Mouse (Mus musculus): Measurements from ENCODE around the gene Vsx1. TPM values are rescaled to one million over a fixed set of nuclear protein-coding genes. Genes with fewer than 3 reads are reported as not detected.

Vsx1 gene
- polyA plus RNA-seq, 1 experiment from 2014 or later, result 0.05 TPM

Other genes starting within 250 kb of the Vsx1 start
- 9.2 and 11.1 TPM in 2 replicates for gene Zfp442, start 237.9 kb downstream of the Vsx1 start, polyA plus RNA-seq (2016; fragmentation: Nextera tagmentation; extraction: Ambion mirVana)
- gene Zfp345, start 204.3 kb downstream of the Vsx1 start, polyA plus RNA-seq (2016; fragmentation: Nextera tagmentation; extraction: Ambion mirVana), result 0.07 TPM in 1 of 2 replicates, not detected in the other
- 0.20 and 0.21 TPM in 2 replicates for gene Cst7, start 118.9 kb downstream of the Vsx1 start, polyA plus RNA-seq (2016; fragmentation: Nextera tagmentation; extraction: Ambion mirVana)
- 34.2 and 34.9 TPM in 2 replicates for gene Apmap, start 80.8 kb downstream of the Vsx1 start, polyA plus RNA-seq (2016; fragmentation: Nextera tagmentation; extraction: Ambion mirVana)
- gene Acss1, start 20.9 kb downstream of the Vsx1 start, polyA plus RNA-seq (2016; fragmentation: Nextera tagmentation; extraction: Ambion mirVana), result 14.1 and 17.6 TPM in 2 replicates
- gene Entpd6, start 59.7 kb upstream of the Vsx1 start, polyA plus RNA-seq (2016; fragmentation: Nextera tagmentation; extraction: Ambion mirVana), result 36.0 and 37.1 TPM in 2 replicates
- gene Pygb, start 97.4 kb upstream of the Vsx1 start, polyA plus RNA-seq (2016; fragmentation: Nextera tagmentation; extraction: Ambion mirVana), result 62.3 and 67.8 TPM in 2 replicates
- 46.5 and 48.4 TPM in 2 replicates for gene Abhd12, start 215.4 kb upstream of the Vsx1 start, polyA plus RNA-seq (2016; fragmentation: Nextera tagmentation; extraction: Ambion mirVana)
- 83.7 and 86.6 TPM in 2 replicates for gene Gins1, start 216.0 kb upstream of the Vsx1 start, polyA plus RNA-seq (2016; fragmentation: Nextera tagmentation; extraction: Ambion mirVana)